Mouse (Mus musculus) lung, adult 18-20 months (tissue): ENCODE data around the gene Klkb1.
A peak's percentile ranks its signal among the peaks of the same experiment; 100 is the strongest.
"Not testable (repeated sequence)": the region's sequence is repeated elsewhere in the genome, so short reads cannot be mapped to it uniquely, and the experiment has no call there.

Experiments
- DNase-seq, 2 experiments: peaks; one replicate each; pipeline ENCODE4 v3.0.0; 2022; ENCODE audit warnings: mixed read lengths in 2 of 2

Klkb1 gene

GRCm38 (mm10) chr8:45294687-45295086, at the start of gene Klkb1:
TSS of gene Klkb1 (minus strand) at chr8:45294859.
- no peak for DNase-seq

- no peak for DNase-seq
These were observed 49.6 kb upstream of the Klkb1 start for GRCm38 (mm10) chr8:45344298-45344697.

DNA sequence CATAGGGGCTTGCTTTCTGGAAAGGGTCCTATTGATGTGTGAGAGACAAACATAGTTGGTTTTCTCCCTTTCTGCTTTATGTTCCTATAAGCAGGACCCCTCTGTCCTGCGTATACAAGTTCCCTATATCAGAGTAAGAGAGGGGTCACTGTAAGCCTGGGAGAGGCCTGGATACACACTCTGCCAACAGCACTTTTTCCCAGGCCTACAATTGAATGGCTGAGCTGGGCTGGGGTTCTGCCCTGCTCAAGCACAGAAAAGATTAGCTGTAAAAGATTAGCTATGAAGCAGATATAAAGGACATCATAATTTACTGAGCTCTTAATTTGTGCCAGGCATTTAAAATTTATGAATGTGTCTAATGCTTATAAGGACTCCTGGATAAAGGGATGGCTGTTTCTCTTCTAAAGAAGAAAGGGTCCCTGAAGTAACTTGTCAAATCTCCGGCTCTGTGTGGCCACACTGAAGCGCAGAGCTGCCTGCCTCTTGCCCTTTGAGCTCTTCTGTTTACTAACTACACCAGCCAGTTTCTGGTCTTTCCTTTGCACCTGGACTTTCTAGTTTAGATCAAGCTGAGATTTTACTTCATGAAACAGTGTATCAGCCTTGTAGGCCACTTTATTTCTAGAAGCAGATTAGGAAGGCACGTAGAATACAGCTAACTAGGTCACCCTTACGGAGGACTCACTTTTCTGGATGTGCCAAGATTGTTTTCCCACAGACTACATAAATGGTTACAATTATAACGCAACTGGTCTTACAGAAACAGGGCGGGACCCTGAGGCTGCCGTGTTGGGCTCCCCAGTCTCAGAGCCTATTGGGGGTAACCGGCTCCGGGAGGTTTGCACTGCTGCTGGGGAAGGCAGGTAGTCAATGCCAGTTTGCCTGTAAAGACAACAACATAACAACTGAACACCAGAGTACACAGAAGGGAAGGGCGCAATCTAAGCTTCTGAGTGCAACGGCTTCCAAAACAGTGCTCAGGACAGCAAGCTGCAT, 47.3 kb upstream of the Klkb1 start:
- no peak for DNase-seq

DNA sequence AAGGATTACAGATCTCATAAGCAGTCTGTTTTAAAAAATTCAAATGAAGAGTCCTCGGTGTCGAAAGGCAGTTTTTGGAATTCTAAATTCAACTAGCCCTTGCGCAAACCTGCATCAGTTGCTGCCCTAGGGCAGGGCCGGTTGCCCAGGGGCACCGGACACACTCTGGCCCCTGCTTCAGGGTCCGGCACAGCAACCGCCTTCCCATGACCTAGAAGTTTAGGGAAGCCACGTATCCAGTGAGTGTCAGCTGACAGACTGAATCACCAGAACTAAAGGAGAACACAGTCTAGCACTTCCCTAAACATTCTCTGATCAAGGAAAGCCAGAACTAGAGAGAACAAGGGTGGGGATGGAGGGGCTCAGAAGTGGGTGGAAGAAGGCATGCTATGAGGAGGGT, 38.8 kb upstream of the Klkb1 start:
- peak; percentile 35 to 46 for DNase-seq

DNA sequence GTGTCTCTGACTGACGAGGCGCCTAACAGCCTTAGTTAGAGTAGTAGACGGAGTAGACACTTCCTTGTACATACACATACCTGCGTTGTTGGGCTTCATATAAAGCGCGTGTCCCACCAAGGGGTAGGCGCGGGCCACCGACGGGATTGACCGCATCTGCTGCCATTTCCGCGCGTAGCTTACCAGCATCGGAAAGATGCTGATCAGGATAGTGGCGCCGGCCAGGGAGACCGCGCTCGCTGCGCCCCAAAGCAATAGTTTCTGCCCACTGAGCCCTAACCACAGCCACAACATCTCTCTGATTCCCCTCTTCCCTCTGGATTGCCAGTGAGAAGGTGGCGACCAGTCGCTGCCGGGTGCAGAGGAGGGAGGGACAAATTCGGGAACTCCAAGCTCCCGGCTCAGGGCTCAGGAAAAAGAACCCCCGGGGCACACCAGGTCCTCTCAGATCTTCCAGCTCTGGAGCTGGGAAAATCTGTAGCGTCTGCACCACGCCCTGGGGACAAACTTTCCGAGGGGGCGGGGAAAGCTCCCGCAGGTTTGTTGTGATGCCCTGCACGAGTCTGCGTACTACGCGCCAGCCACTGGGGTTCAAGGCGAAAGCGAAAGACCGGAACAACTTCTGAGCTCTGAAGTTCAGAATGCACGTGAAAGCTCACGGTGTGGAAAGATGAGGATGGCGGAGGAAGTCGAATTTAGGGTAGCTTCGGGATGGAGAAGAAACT, 38.2 kb upstream of the Klkb1 start, which contains the start of gene Cyp4v3:
Gene Cyp4v3, minus strand, starts transcription at position 532 of the 725 bp plus-strand sequence.
- peak; percentile 87 for DNase-seq

GRCm38 (mm10) chr8:45330856-45331255, 36.2 kb upstream of the Klkb1 start:
- DNase-seq = peak in 1 of 2 experiments; percentile 17

GRCm38 (mm10) chr8:45329206-45329980, 34.7 kb upstream of the Klkb1 start:
- peak; percentile 34 to 58 for DNase-seq

GRCm38 (mm10) chr8:45327076-45327475, 32.4 kb upstream of the Klkb1 start:
- DNase-seq = not testable (repeated sequence)

DNA sequence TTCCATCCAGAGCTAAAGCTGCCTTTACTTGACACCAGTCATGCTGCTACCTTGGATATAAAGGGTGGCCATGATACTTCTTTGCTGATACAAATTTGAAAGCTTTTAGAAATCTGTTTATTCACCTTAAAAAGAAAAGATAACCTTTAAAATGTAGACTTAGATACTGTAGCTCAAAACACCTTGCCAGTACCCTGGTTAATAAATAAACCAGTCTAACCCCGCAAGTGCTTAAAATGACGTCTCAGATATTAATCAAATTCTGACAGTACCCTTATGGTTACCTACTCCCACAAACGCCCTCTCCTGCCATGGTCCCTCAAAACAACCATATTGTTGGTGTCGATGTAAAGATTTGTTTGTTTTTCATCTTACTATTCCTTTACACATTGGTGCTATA, 29.5 kb upstream of the Klkb1 start:
- no peak for DNase-seq

DNA sequence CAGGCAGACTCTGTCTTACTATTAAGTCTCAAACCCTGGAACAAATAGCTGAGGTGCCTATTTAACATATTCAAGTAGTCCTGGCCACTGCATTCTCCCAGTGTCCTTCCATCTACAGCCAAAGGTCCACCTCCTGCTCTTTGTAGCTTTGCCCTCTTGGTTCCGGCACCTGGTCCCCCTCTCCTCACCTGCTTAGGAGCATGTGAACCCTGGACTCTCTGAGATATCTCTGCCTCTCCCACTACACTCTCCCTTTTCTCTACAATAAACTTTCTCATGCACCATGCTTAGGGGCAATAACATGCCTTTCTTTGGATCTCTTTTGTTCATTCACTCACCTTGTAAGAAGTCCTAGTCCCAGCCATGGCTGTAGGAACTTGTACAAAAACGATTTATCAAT, 26.7 kb upstream of the Klkb1 start:
- no peak for DNase-seq

DNA sequence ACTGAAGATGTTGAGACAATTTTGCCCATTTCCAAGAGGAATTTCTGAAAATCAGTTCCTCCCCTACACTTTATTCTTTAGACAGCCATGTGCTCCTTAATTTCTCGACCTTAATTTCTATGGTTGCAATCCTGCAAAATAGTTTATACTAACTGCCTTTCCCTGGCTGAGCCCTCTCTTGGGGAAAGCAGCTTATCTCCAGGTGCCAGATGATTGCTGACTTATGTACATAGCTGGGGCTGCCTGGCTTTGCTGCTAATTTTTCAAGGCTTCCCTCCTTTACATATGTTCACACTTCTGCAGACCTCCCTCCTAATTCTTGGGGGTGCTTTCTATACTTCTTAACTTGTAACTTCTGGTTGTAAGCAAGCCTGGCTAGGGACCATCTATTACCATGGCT, 26.3 kb upstream of the Klkb1 start:
- no peak for DNase-seq

DNA sequence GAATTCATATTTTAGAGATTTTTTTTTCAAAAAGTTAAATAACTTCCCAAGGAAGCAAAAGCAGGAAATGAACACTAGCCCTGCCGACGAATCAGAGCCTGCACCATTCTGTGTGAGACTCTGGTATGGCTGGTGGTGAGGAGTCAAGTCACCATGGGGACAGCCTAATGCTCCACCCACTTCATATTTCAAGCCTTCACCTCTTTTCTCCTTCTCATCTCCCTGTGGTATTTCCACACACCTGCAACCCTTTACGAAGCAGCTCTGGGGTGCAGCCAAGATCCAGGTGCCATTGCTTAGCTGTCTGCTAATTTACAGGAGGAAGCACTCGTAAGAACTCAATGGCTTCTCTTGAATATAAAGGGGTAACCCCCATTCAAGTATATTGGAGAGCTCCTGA, 16.3 kb upstream of the Klkb1 start:
- DNase-seq = peak in 1 of 2 experiments; percentile 26

DNA sequence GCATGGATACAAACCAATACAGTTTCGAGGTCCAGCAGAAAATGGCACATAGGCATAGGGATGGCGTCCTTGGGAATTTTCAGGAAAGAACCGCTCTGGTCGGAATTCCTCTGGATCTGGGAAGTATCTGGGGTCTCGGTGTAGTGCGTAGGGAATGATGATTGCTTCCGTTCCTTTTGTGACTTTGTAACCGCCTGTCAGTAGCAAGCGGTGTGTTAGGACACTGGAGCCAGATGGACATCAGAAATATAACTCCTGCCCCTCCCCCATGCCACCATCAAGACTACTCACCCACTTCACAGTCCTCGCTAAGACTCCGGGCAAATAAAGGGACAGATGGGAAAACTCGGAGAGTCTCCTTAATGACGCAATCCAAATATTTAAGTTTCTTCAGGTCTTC, 13.7 kb upstream of the Klkb1 start, which contains the start of gene Gm45753:
Gene Gm45753, minus strand, starts transcription at position 101 of the 400 bp plus-strand sequence.
- no peak for DNase-seq

- no peak for DNase-seq
These were observed 10.8 kb upstream of the Klkb1 start for GRCm38 (mm10) chr8:45305479-45305878.

- DNase-seq = no peak
These were observed 9.7 kb upstream of the Klkb1 start for GRCm38 (mm10) chr8:45304354-45304753.

DNA sequence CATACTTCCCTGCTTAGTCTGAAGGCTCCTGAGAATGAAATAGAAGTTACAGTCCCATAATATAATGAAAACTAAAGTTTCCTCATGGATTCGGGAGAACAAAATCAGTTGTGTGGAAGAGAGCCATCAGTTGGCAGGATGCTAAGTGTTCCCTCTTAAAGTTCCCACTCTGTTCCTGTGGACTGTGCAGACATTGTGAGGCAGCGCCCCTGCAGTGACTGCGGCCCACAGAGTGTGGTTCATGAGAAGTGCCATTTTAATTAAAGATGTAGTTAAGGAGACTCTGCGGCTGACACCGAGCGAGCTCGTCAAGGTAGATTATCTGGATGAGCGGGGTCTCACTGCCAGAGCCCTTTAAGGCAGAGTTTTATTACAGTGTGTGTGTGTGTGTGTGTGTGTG, 7.7 kb upstream of the Klkb1 start:
- DNase-seq = no peak

DNA sequence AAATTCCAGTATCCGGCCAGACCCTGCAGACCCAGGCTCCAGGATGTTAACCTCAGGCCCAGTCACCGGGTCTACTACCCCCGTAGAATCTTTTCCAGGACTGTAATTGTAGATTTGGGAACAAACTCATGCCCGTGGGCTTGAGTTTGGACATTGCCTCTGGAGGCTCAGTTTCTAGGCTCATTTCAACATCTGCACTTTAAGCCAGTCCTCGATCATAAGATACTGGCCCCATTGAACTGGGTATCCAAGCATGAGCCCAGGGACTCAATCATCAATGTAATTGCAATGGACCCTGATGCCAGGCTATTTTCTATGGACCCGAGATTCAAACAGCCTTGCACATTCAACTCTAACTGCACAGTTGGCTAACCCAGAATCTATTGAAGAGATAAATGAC, 617 bp upstream of the Klkb1 start:
- no peak for DNase-seq

DNA sequence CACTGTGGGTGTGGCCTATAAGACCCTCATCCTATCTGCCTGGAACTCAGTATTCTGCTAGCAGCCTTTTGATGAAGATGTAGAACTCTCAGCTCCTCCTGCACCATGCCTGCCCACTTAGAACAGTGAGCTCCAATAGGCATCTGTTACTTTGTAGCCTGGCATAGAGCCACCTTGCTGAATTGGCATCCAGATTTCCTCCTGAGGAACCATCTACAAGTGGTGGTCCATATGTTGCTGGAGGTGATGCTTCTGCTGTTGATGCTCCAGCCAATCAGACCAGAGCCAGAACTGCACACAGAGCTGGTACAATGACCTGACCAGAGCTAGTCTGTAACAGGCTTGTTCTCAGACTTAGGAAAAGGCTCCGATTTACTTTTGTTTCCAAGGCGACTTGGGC, 2.9 kb downstream of the Klkb1 start:
- DNase-seq = no peak

- DNase-seq = peak; percentile 13 to 58
These were observed 13.0 kb downstream of the Klkb1 start for GRCm38 (mm10) chr8:45281630-45282029.

DNA sequence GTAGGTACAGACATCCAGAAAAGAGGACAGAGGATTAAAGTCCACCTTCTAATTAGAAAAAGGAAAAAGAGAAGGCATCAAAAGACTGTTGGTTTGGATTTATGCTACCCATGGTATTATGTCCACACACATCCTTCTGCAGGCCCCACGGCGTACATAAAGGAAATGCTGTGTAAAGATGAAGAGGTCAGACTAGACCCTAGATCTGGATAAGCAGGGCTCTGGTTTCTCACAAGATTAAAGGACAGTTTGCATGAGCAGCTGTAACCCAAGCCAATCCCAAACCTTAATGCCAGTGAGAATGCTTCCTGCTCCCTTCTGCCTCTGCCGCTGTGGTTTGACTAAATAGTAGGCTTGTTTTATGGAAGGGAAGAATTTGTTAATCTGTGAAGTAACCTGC, 17.2 kb downstream of the Klkb1 start:
- DNase-seq = no peak

GRCm38 (mm10) chr8:45274317-45274716, 20.3 kb downstream of the Klkb1 start:
- DNase-seq = no peak

DNA sequence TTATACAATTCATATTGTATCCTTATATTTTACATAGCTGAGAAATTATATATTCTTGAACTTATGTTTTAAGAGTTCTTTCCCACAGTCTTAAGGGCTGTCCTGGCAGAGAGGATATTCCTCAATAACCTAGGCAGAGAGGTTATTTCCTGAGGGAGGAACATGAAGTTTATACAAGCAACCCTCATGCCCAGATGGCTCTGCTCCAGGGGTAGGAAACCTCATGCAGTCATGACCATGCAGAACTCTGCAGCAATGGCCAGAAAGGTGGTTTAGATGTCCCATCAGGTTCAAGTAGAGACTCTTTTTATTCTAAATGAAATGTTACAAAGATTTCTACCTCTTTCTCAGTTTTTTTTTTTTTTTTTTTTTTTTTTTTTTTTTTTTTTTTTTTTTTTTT, 25.6 kb downstream of the Klkb1 start:
- DNase-seq = peak; percentile 10 to 30

DNA sequence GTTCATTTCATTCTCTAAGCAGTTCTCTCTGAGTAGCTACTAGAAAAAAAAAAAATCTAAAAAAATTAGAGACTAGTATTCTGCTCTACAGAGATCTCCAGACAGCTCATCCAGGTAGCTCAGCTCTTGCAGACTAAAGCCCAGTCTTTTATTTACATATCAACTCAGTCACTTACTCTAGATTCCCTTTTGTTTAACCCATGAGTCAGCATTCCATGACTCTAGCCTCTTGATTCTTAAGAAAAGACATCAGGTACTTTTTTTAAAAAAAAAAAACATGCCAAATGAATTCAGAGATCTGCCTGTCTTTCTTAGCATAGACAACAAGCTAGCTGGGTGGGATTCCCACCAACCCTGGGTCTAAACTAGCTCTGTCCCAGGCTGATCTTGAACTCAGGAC, 26.2 kb downstream of the Klkb1 start:
- DNase-seq = no peak
